8 mouse cellular contexts compared by ENCODE assay signal in the genomic region with DNA sequence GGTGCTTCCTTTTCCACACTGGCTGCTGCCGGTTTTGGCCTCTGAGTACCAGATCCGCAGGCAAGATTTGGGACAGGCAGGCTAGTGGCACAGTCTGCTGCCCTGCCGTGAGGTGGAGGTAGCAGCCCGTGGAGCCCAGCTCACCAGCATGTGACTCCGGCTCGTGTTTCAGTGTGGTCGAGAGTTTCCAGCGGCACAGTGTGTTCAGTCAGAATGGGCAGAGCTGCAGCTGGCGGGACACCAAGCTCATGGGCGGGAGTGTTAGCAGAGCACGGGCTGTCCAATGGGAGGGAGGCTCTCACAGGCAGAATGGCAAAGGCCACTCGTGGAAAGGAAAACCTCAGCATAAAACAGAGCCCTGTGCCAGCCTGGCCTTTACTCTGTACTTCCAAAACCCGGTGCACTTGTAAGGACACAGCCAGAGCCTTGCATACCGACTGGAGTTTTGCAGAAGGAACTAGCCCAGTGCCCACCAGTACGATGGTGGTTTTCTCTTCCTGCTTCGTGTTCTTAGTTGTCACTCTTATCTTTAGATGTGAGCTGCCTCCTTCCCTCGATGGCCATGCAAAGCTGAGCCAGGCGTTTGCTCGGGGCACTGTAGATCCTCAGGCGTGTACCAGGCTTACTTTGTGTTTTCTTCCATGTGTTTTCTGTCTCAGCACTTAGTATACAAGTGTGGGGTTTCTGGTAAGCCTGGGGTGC. TPM values are rescaled to one million over a fixed set of nuclear protein-coding genes. Genes with fewer than 3 reads are reported as not detected.
DNase-seq lines count a peak whose midpoint lies in the region; ATAC-seq and TF ChIP-seq lines count a peak whose summit lies in the region.

No protein-coding gene starts in this region.

- peak; percentile 93 to 94 for DNase-seq in adrenal gland, postnatal 36 days
- DNase-seq in heart, postnatal 25 days (ENCODE audit: low spot score): peak; percentile 90
- DNase-seq in layer of hippocampus, postnatal 25 days (ENCODE audit: extremely low spot score in 1 of 2, low spot score in 1 of 2): peak; percentile 60 to 75
- peak; percentile 95 for DNase-seq in lung, postnatal 25 days (ENCODE audit: low spot score)
- DNase-seq in spleen, adult 2 months (ENCODE audit: low read depth in 1 of 2, low spot score in 2 of 2): peak; percentile 59 to 64
- no peak for DNase-seq in yolk sac, embryonic 10.5 days (ENCODE audit: low spot score)

- no peak overlapping the region for H3K4me2 ChIP-seq in forebrain, embryonic 16.5 days (ENCODE audit: low read length)

- no peak overlapping the region for H3K9ac ChIP-seq in forebrain, embryonic 16.5 days (replicated peaks; ENCODE audit: low read depth, low read length)

- TF ChIP-seq CTCF in E14TG2a.4 (conservative IDR thresholded peaks at IDR 0.05; ENCODE audit: low read length): no peak
- TF ChIP-seq CTCF in spleen, adult 2 months (IDR thresholded peaks at IDR 0.05; ENCODE audit: extremely low read depth, insufficient read depth, insufficient read length, insufficient replicate concordance): no peak

- peak; percentile 43; the same call in 1 of the 2 replicates for ATAC-seq in forebrain, embryonic 16.5 days

- no peak overlapping the region for H3K27ac ChIP-seq in forebrain, embryonic 16.5 days (ENCODE audit: low read length)
- peak overlapping the region; percentile 49 for H3K27ac ChIP-seq in spleen, adult 2 months (ENCODE audit: insufficient read depth, low read length)

- peak overlapping the region; percentile 46 for H3K4me3 ChIP-seq in E14TG2a.4 (replicated peaks; ENCODE audit: low read length)
- H3K4me3 ChIP-seq in forebrain, embryonic 16.5 days (replicated peaks; ENCODE audit: low read length): no peak overlapping the region
- H3K4me3 ChIP-seq in spleen, adult 2 months (ENCODE audit: extremely low read depth, insufficient read depth, insufficient read length): no peak overlapping the region

- no peaks in the 10 kb centered on the region for H3K27me3 ChIP-seq in E14TG2a.4 (ENCODE audit: insufficient read depth, low read length)
- no peaks in the 10 kb centered on the region for H3K27me3 ChIP-seq in forebrain, embryonic 16.5 days (replicated peaks; ENCODE audit: control insufficient read depth, insufficient read depth, low read length)
- H3K27me3 ChIP-seq in spleen, adult 2 months (ENCODE audit: control insufficient read depth, insufficient read depth, low read length): no peaks in the 10 kb centered on the region

- 67% methylated on average over 20 of the region's 20 CpGs for WGBS in forebrain, embryonic 16.5 days
- WGBS in spleen, adult 2 months: 4% methylated on average over 20 of the region's 20 CpGs

- H3K36me3 ChIP-seq in E14TG2a.4 (ENCODE audit: insufficient read depth, low read length): peaks cover 81% of the 10 kb centered on the region
- H3K36me3 ChIP-seq in forebrain, embryonic 16.5 days (ENCODE audit: control insufficient read depth, insufficient read depth): no peaks in the 10 kb centered on the region
- H3K36me3 ChIP-seq in spleen, adult 2 months (ENCODE audit: control insufficient read depth, insufficient read depth, low read length): peaks cover 15% of the 10 kb centered on the region

- H3K4me1 ChIP-seq in E14TG2a.4 (replicated peaks; ENCODE audit: low read depth, low read length): peaks cover 92% of the 10 kb centered on the region
- no peaks in the 10 kb centered on the region for H3K4me1 ChIP-seq in forebrain, embryonic 16.5 days (replicated peaks; ENCODE audit: control insufficient read depth, insufficient read depth, low read length)
- H3K4me1 ChIP-seq in spleen, adult 2 months (ENCODE audit: control insufficient read depth, insufficient read depth, insufficient read length): peaks cover 41% of the 10 kb centered on the region; the same call in 1 of the 2 replicates

- no peaks in the 10 kb centered on the region for H3K9me3 ChIP-seq in E14TG2a.4 (ENCODE audit: low read length)
- no peaks in the 10 kb centered on the region for H3K9me3 ChIP-seq in forebrain, embryonic 16.5 days (ENCODE audit: control insufficient read depth, low read length)

- TF ChIP-seq POLR2A in spleen, adult 2 months (IDR thresholded peaks at IDR 0.05; ENCODE audit: low read depth, low read length): no peak

- intact Hi-C loops in heart, postnatal 25 days (cut with DNase I): no loop called here

RNA-seq across cellular contexts. Expression of a gene that starts 31.0 kb away (rescaled TPM):
- total RNA-seq in adrenal gland, postnatal 36 days (2021): 10 to 100 TPM; 53.2 to 55.4 TPM
- 8.2 and 8.5 TPM in 2 replicates for polyA plus RNA-seq in forebrain, embryonic 16.5 days (2015; fragmentation: Nextera tagmentation; extraction: Ambion mirVana)
- 10 to 100 TPM; 91.3 to 93.5 TPM for total RNA-seq in heart, postnatal 25 days (2021)
- 10 to 100 TPM; 36.5 to 42.5 TPM for total RNA-seq in layer of hippocampus, postnatal 25 days (2021)
- polyA plus RNA-seq in spleen, adult 2 months (2012; rRNA removed): 18.8 and 24.5 TPM in 2 replicates

RNA-seq across cellular contexts. Expression of a gene that starts 38.9 kb away (rescaled TPM):
- 1 to 10 TPM; 2.2 to 3.4 TPM for total RNA-seq in adrenal gland, postnatal 36 days (2021)
- 19.2 and 19.7 TPM in 2 replicates for polyA plus RNA-seq in forebrain, embryonic 16.5 days (2015; fragmentation: Nextera tagmentation; extraction: Ambion mirVana)
- 1 to 10 TPM in 1 of 2 experiments, under 1 TPM in 1; 0.36 to 1.6 TPM for total RNA-seq in heart, postnatal 25 days (2021)
- total RNA-seq in layer of hippocampus, postnatal 25 days (2021): 1 to 10 TPM; 3.4 to 4.0 TPM
- polyA plus RNA-seq in spleen, adult 2 months (2012; rRNA removed): 3.8 and 4.5 TPM in 2 replicates

RNA-seq across cellular contexts. Expression of a gene that starts 39.1 kb away (rescaled TPM):
- 100 to 1,000 TPM; 141 to 165 TPM for total RNA-seq in adrenal gland, postnatal 36 days (2021)
- polyA plus RNA-seq in forebrain, embryonic 16.5 days (2015; fragmentation: Nextera tagmentation; extraction: Ambion mirVana): 264 and 288 TPM in 2 replicates
- 10 to 100 TPM; 82.6 to 89.5 TPM for total RNA-seq in heart, postnatal 25 days (2021)
- total RNA-seq in layer of hippocampus, postnatal 25 days (2021): 100 to 1,000 TPM; 206 to 217 TPM
- 19.5 and 21.9 TPM in 2 replicates for polyA plus RNA-seq in spleen, adult 2 months (2012; rRNA removed)

RNA-seq across cellular contexts. Expression of a gene that starts 50.9 kb away (rescaled TPM):
- total RNA-seq in adrenal gland, postnatal 36 days (2021): 10 to 100 TPM; 12.0 to 16.2 TPM
- polyA plus RNA-seq in forebrain, embryonic 16.5 days (2015; fragmentation: Nextera tagmentation; extraction: Ambion mirVana): 3.6 and 4.8 TPM in 2 replicates
- total RNA-seq in heart, postnatal 25 days (2021): 1 to 10 TPM; 3.5 to 4.7 TPM
- 10 to 100 TPM; 11.8 to 12.3 TPM for total RNA-seq in layer of hippocampus, postnatal 25 days (2021)
- polyA plus RNA-seq in spleen, adult 2 months (2012; rRNA removed): 22.1 and 25.3 TPM in 2 replicates

RNA-seq across cellular contexts. Expression of a gene that starts 56.6 kb away (rescaled TPM):
- 10 to 100 TPM; 34.8 to 36.0 TPM for total RNA-seq in adrenal gland, postnatal 36 days (2021)
- 50.0 and 57.0 TPM in 2 replicates for polyA plus RNA-seq in forebrain, embryonic 16.5 days (2015; fragmentation: Nextera tagmentation; extraction: Ambion mirVana)
- total RNA-seq in heart, postnatal 25 days (2021): 10 to 100 TPM; 22.9 to 26.6 TPM
- 10 to 100 TPM; 26.4 to 28.2 TPM for total RNA-seq in layer of hippocampus, postnatal 25 days (2021)
- 55.5 and 75.5 TPM in 2 replicates for polyA plus RNA-seq in spleen, adult 2 months (2012; rRNA removed)
